Mouse (Mus musculus) lung, postnatal 0 days (tissue): ENCODE results near the gene Atp6v0a1. TPM values are rescaled to one million over a fixed set of nuclear protein-coding genes. Genes with fewer than 3 reads are reported as not detected.

ENCODE experiments used
- ATAC-seq: fragments of 200-750 bp; cut with Nextera tagmentation; 2 replicates; pipeline ENCODE4 v1.8.0; 2017; ENCODE audit warnings: moderate library complexity
- DNase-seq: peaks from one replicate; pipeline ENCODE4 v3.0.0-alpha.2; 2016; ENCODE audit warnings: low spot score
- H3K27ac ChIP-seq: fragments of 300-500 bp; sonication (generic); 2 replicates; pipeline ENCODE4 v1.5.1; 2014; ENCODE audit warnings: antibody characterized with exemption, mild to moderate bottlenecking, low read length, mixed read lengths
- H3K27me3 ChIP-seq: fragments of 300-500 bp; sonication (generic); replicated peaks from 2 replicates; pipeline ENCODE4 v1.6.1; 2014; ENCODE audit warnings: low read length, mixed read lengths; ENCODE audit not compliant: insufficient read depth
- H3K36me3 ChIP-seq: fragments of 300-500 bp; sonication (generic); 2 replicates; pipeline ENCODE4 v1.6.1; 2014; ENCODE audit warnings: low read length, mixed read lengths; ENCODE audit not compliant: insufficient read depth
- H3K4me1 ChIP-seq: fragments of 300-500 bp; sonication (generic); 2 replicates; pipeline ENCODE4 v1.6.1; 2014; ENCODE audit warnings: antibody characterized with exemption, low read depth, low read length, mixed read lengths; ENCODE audit not compliant: insufficient read depth
- H3K4me2 ChIP-seq: fragments of 300-500 bp; sonication (generic); replicated peaks from 2 replicates; pipeline ENCODE4 v1.6.1; 2014; ENCODE audit warnings: low read depth, mild to moderate bottlenecking, low read length, moderate library complexity, mixed read lengths
- H3K4me3 ChIP-seq: fragments of 300-500 bp; sonication (generic); 2 replicates; pipeline ENCODE4 v1.5.1; 2014; ENCODE audit warnings: low read depth, low read length
- H3K9ac ChIP-seq: fragments of 300-500 bp; sonication (generic); replicated peaks from 2 replicates; pipeline ENCODE4 v1.6.1; 2014; ENCODE audit warnings: low read depth, mild to moderate bottlenecking
- H3K9me3 ChIP-seq: fragments of 300-500 bp; sonication (generic); 2 replicates; pipeline ENCODE4 v1.6.1; 2016; ENCODE audit warnings: low read length, mixed read lengths
- CTCF ChIP-seq: IDR thresholded peaks from 2 replicates; pipeline ENCODE4 v1.5.1; 2016; ENCODE audit warnings: antibody characterized with exemption, mild to moderate bottlenecking
- EP300 ChIP-seq: IDR thresholded peaks from 2 replicates; pipeline ENCODE4 v1.6.1; 2016; ENCODE audit warnings: antibody characterized with exemption, mild to moderate bottlenecking, control low read depth
- WGBS: fragments of 180-500 bp; shearing (Covaris S2); extraction: QIAGEN DNeasy Blood & Tissue Kit; methylation state at CpG from one replicate; pipeline ENCODE4 v1.1.7; 2014; 5-methylcytosine and 5-hydroxymethylcytosine counted together
- polyA plus RNA-seq: library from polyadenylated mRNA; unstranded; fragments of >200 nt; fragmentation: Nextera tagmentation; extraction: Ambion mirVana; gene quantifications from 2 replicates; pipeline ENCODE4 v1.2.1, GENCODE M21; 2015

Atp6v0a1 gene
- polyA plus RNA-seq, 1 experiment from 2014 or later, result 51.3 TPM

GRCm38 (mm10) chr11:101030136-101030807 lies 21.0 kb downstream of the Atp6v0a1 start:
- WGBS, result 83% methylated on average over 10 of the region's 10 CpGs
- Histone ChIP-seq H3K9ac (no peak overlapping the region), H3K4me3 (no peak overlapping the region), H3K4me1 (no peaks in the 10 kb centered on the region), H3K27ac (no peak overlapping the region), H3K36me3 (peaks cover 36% of the 10 kb centered on the region), H3K9me3 (no peaks in the 10 kb centered on the region), H3K4me2 (no peak overlapping the region), H3K27me3 (no peaks in the 10 kb centered on the region)
- no peak for ATAC-seq
- DNase-seq, result no peak
- no peak for TF ChIP-seq CTCF

GRCm38 (mm10) chr11:101030808-101031156 lies 21.5 kb downstream of the Atp6v0a1 start:
- no peak overlapping the region for H3K4me2 ChIP-seq
- no peak overlapping the region for H3K4me3 ChIP-seq
- 78% methylated on average over 4 of the region's 4 CpGs for WGBS
- DNase-seq (no peak), ATAC-seq (no peak)
- TF ChIP-seq EP300 (no peak), CTCF (no peak)
- peaks cover 36% of the 10 kb centered on the region for H3K36me3 ChIP-seq
- H3K4me1 ChIP-seq, result no peaks in the 10 kb centered on the region
- no peak overlapping the region for H3K9ac ChIP-seq
- H3K27me3 ChIP-seq, result no peaks in the 10 kb centered on the region
- no peak overlapping the region for H3K27ac ChIP-seq
- no peaks in the 10 kb centered on the region for H3K9me3 ChIP-seq

GRCm38 (mm10) chr11:101031470-101031869 lies 22.2 kb downstream of the Atp6v0a1 start:
- H3K36me3 ChIP-seq, result peaks cover 36% of the 10 kb centered on the region
- ATAC-seq, result no peak
- no peak overlapping the region for H3K4me2 ChIP-seq
- H3K27ac ChIP-seq, result no peak overlapping the region
- H3K9me3 ChIP-seq, result no peaks in the 10 kb centered on the region
- no peaks in the 10 kb centered on the region for H3K4me1 ChIP-seq
- H3K9ac ChIP-seq, result no peak overlapping the region
- DNase-seq, result no peak
- no peak for TF ChIP-seq EP300
- TF ChIP-seq CTCF, result no peak
- WGBS, result 84% methylated on average over 1 of the region's 1 CpGs
- H3K27me3 ChIP-seq, result no peaks in the 10 kb centered on the region
- H3K4me3 ChIP-seq, result no peak overlapping the region

- ATAC-seq (no peak), DNase-seq (no peak)
- Histone ChIP-seq H3K36me3 (peaks cover 38% of the 10 kb centered on the region), H3K9me3 (no peaks in the 10 kb centered on the region), H3K4me2 (no peak overlapping the region), H3K9ac (no peak overlapping the region), H3K4me1 (no peaks in the 10 kb centered on the region), H3K27me3 (no peaks in the 10 kb centered on the region), H3K27ac (no peak overlapping the region), H3K4me3 (no peak overlapping the region)
- TF ChIP-seq EP300 (no peak), CTCF (no peak)
- 93% methylated on average over 16 of the region's 17 CpGs for WGBS
Observed at GRCm38 (mm10) chr11:101033856-101034500, 24.7 kb downstream of the Atp6v0a1 start.

GRCm38 (mm10) chr11:101034614-101035327 lies 25.5 kb downstream of the Atp6v0a1 start:
- DNase-seq, result no peak
- Histone ChIP-seq H3K36me3 (peaks cover 36% of the 10 kb centered on the region), H3K9ac (no peak overlapping the region), H3K4me1 (no peaks in the 10 kb centered on the region), H3K4me3 (no peak overlapping the region), H3K27me3 (no peaks in the 10 kb centered on the region), H3K4me2 (no peak overlapping the region), H3K9me3 (no peaks in the 10 kb centered on the region), H3K27ac (no peak overlapping the region)
- ATAC-seq, result 0 out of 2 replicates have a peak, but pooled peaks have one; percentile 19
- WGBS, result 83% methylated on average over 8 of the region's 8 CpGs
- TF ChIP-seq EP300 (no peak), CTCF (no peak)

GRCm38 (mm10) chr11:101035328-101035695 lies 26.1 kb downstream of the Atp6v0a1 start:
- Histone ChIP-seq H3K9me3 (no peaks in the 10 kb centered on the region), H3K9ac (no peak overlapping the region), H3K27ac (no peak overlapping the region), H3K36me3 (peaks cover 34% of the 10 kb centered on the region), H3K4me1 (no peaks in the 10 kb centered on the region), H3K4me2 (no peak overlapping the region), H3K27me3 (no peaks in the 10 kb centered on the region), H3K4me3 (no peak overlapping the region)
- DNase-seq (no peak), ATAC-seq (no peak)
- WGBS, result 87% methylated on average over 4 of the region's 4 CpGs
- no peak for TF ChIP-seq CTCF
- TF ChIP-seq EP300, result no peak
